Comparison of ENCODE assay signal across 9 mouse cellular contexts in the genomic region with DNA sequence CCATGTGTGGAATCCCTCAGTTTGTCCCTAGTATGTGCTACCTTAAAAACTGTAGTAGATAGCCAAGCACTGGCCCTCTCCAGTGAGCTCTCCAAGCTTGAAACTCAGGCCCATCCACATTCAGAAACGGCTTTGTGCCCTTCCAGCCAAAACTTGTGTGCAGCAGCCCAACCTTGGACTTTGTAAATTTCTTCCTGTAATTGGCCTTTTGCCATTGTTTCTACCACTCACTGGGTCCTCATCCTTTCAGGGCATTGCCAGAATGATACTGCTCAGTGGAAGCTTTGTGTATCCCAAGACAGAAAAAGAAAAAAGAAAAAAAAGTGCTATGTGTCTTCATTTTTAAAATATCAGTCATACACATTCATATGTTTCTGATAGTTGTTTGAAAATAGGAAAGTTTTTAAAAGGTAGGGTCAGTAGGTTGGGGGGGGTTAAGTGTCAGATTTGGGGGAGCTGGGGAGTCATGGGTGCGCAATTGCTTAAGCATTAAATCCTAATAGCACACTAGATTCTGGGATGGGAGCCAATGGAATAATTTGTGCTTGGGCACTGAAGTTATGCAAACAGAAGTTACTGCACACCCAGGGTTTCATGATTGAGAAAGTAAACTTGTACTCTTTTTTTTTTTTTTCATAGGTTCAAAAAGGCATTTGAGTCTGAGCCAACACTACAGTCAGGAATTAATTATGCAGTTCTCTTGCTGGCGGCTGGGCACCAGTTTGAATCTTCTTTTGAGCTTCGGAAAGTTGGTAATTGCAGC.
A peak's percentile ranks its signal among the peaks of the same experiment; 100 is the strongest.
DNase-seq lines count a peak whose midpoint lies in the region; ATAC-seq and TF ChIP-seq lines count a peak whose summit lies in the region.
"Had no signal": no experiment of that assay in that cellular context is flagged by ENCODE, and none has a peak within 500 bp of the region (broad histone marks: within the 10 kb centered on the region; RNA-seq: fewer than 3 reads in every experiment).

No protein-coding gene starts in this region.

- TF ChIP-seq CTCF in forebrain, postnatal 0 days (IDR thresholded peaks at IDR 0.05; ENCODE audit: low read depth), result no peak

- H3K4me2 ChIP-seq in forebrain, postnatal 0 days (ENCODE audit: low read depth), result no peak overlapping the region
- H3K4me2 ChIP-seq in forebrain, embryonic 13.5 days, result no peak overlapping the region
- no peak overlapping the region for H3K4me2 ChIP-seq in midbrain, embryonic 14.5 days (ENCODE audit: low read length)
- no peak overlapping the region for H3K4me2 ChIP-seq in midbrain, embryonic 13.5 days (replicated peaks)
- no peak overlapping the region for H3K4me2 ChIP-seq in stomach, embryonic 15.5 days

- H3K4me1 ChIP-seq in forebrain, postnatal 0 days (ENCODE audit: insufficient read depth), result no peaks in the 10 kb centered on the region
- peaks cover 10% of the 10 kb centered on the region; the same call in 1 of the 2 replicates for H3K4me1 ChIP-seq in forebrain, embryonic 13.5 days
- H3K4me1 ChIP-seq in midbrain, embryonic 14.5 days (ENCODE audit: control insufficient read depth, insufficient read depth, low read length), result no peaks in the 10 kb centered on the region
- H3K4me1 ChIP-seq in midbrain, embryonic 13.5 days (replicated peaks), result no peaks in the 10 kb centered on the region
- H3K4me1 ChIP-seq in stomach, embryonic 15.5 days, result 0 out of 2 replicates have a peak, but pooled peaks cover 6% of the 10 kb centered on the region

- no peaks in the 10 kb centered on the region for H3K27me3 ChIP-seq in forebrain, postnatal 0 days (ENCODE audit: insufficient read depth, low read length)
- no peaks in the 10 kb centered on the region for H3K27me3 ChIP-seq in forebrain, embryonic 13.5 days
- no peaks in the 10 kb centered on the region for H3K27me3 ChIP-seq in midbrain, embryonic 14.5 days (ENCODE audit: control insufficient read depth, insufficient read depth, low read length)
- H3K27me3 ChIP-seq in midbrain, embryonic 13.5 days, result no peaks in the 10 kb centered on the region
- H3K27me3 ChIP-seq in stomach, embryonic 15.5 days (replicated peaks), result no peaks in the 10 kb centered on the region
- H3K27me3 ChIP-seq: megakaryocyte, embryonic 14.5 days had no signal

- peak; percentile 29 for DNase-seq in forebrain, postnatal 0 days
- peak; percentile 73 for DNase-seq in midbrain, embryonic 14.5 days
- peak; percentile 79 to 87 for DNase-seq in kidney, postnatal 25 days
- no peak for DNase-seq in right cerebral cortex, postnatal 10 days (ENCODE audit: low spot score in 2 of 2)
- DNase-seq in layer of hippocampus, adult 9-11 months, result no peak

- no peak overlapping the region for H3K27ac ChIP-seq in forebrain, postnatal 0 days (ENCODE audit: low read depth, low read length)
- H3K27ac ChIP-seq in forebrain, embryonic 13.5 days, result no peak overlapping the region
- H3K27ac ChIP-seq in midbrain, embryonic 14.5 days (replicated peaks; ENCODE audit: low read depth, low read length), result no peak overlapping the region
- no peak overlapping the region for H3K27ac ChIP-seq in midbrain, embryonic 13.5 days
- peak overlapping the region; percentile 63 for H3K27ac ChIP-seq in stomach, embryonic 15.5 days

- H3K36me3 ChIP-seq in forebrain, postnatal 0 days (ENCODE audit: insufficient read depth), result no peaks in the 10 kb centered on the region
- no peaks in the 10 kb centered on the region for H3K36me3 ChIP-seq in forebrain, embryonic 13.5 days (ENCODE audit: poor library complexity, severe bottlenecking)
- no peaks in the 10 kb centered on the region for H3K36me3 ChIP-seq in midbrain, embryonic 14.5 days (ENCODE audit: control insufficient read depth, insufficient read depth, low read length)
- no peaks in the 10 kb centered on the region for H3K36me3 ChIP-seq in midbrain, embryonic 13.5 days
- H3K36me3 ChIP-seq in stomach, embryonic 15.5 days, result no peaks in the 10 kb centered on the region

- no peak overlapping the region for H3K4me3 ChIP-seq in forebrain, postnatal 0 days (ENCODE audit: low read depth, low read length)
- no peak overlapping the region for H3K4me3 ChIP-seq in forebrain, embryonic 13.5 days
- H3K4me3 ChIP-seq in midbrain, embryonic 14.5 days (replicated peaks; ENCODE audit: low read depth, low read length), result no peak overlapping the region
- H3K4me3 ChIP-seq in midbrain, embryonic 13.5 days (replicated peaks), result no peak overlapping the region
- H3K4me3 ChIP-seq in stomach, embryonic 15.5 days (replicated peaks), result no peak overlapping the region
- H3K4me3 ChIP-seq: megakaryocyte, embryonic 14.5 days had no signal

- 20% methylated on average over 4 of the region's 4 CpGs for WGBS in forebrain, postnatal 0 days
- WGBS in forebrain, embryonic 13.5 days, result 41% methylated on average over 4 of the region's 4 CpGs
- WGBS in midbrain, embryonic 14.5 days, result 74% methylated on average over 4 of the region's 4 CpGs
- WGBS in midbrain, embryonic 13.5 days, result 72% methylated on average over 4 of the region's 4 CpGs
- WGBS in stomach, embryonic 15.5 days, result 30% methylated on average over 4 of the region's 4 CpGs

- no peak overlapping the region for H3K9ac ChIP-seq in forebrain, postnatal 0 days
- H3K9ac ChIP-seq in forebrain, embryonic 13.5 days, result no peak overlapping the region
- H3K9ac ChIP-seq in midbrain, embryonic 14.5 days (replicated peaks; ENCODE audit: low read length), result no peak overlapping the region
- no peak overlapping the region for H3K9ac ChIP-seq in midbrain, embryonic 13.5 days (replicated peaks)
- no peak overlapping the region for H3K9ac ChIP-seq in stomach, embryonic 15.5 days

- H3K9me3 ChIP-seq in forebrain, postnatal 0 days (ENCODE audit: low read length), result no peaks in the 10 kb centered on the region
- no peaks in the 10 kb centered on the region for H3K9me3 ChIP-seq in forebrain, embryonic 13.5 days (replicated peaks)
- no peaks in the 10 kb centered on the region for H3K9me3 ChIP-seq in midbrain, embryonic 14.5 days (ENCODE audit: control insufficient read depth, low read length)
- H3K9me3 ChIP-seq in midbrain, embryonic 13.5 days, result no peaks in the 10 kb centered on the region
- no peaks in the 10 kb centered on the region for H3K9me3 ChIP-seq in stomach, embryonic 15.5 days

- ATAC-seq in forebrain, postnatal 0 days, result no peak
- no peak for ATAC-seq in forebrain, embryonic 13.5 days
- no peak for ATAC-seq in midbrain, embryonic 14.5 days (ENCODE audit: low FRiP score, low TSS enrichment)
- no peak for ATAC-seq in midbrain, embryonic 13.5 days
- ATAC-seq in stomach, embryonic 15.5 days (ENCODE audit: insufficient read depth, low FRiP score, low read depth), result peak; percentile 63; the same call in 1 of the 2 replicates

Comparison
In these comparisons a context has a peak if more than half of its experiments do, and no peak if none do; other contexts are left out.
1. DNase-seq: peak in forebrain, postnatal 0 days (single experiment), midbrain, embryonic 14.5 days (single experiment) and kidney, postnatal 25 days (2 of 2); none in right cerebral cortex, postnatal 10 days (0 of 2) and layer of hippocampus, adult 9-11 months (single experiment).